Mouse (Mus musculus) left cerebral cortex, adult 11 months (tissue): ENCODE results near the gene Syk.

Experiments
- DNase-seq: peaks from one replicate; pipeline ENCODE4 v3.0.0; 2022; ENCODE audit warnings: low spot score

Syk gene

DNA sequence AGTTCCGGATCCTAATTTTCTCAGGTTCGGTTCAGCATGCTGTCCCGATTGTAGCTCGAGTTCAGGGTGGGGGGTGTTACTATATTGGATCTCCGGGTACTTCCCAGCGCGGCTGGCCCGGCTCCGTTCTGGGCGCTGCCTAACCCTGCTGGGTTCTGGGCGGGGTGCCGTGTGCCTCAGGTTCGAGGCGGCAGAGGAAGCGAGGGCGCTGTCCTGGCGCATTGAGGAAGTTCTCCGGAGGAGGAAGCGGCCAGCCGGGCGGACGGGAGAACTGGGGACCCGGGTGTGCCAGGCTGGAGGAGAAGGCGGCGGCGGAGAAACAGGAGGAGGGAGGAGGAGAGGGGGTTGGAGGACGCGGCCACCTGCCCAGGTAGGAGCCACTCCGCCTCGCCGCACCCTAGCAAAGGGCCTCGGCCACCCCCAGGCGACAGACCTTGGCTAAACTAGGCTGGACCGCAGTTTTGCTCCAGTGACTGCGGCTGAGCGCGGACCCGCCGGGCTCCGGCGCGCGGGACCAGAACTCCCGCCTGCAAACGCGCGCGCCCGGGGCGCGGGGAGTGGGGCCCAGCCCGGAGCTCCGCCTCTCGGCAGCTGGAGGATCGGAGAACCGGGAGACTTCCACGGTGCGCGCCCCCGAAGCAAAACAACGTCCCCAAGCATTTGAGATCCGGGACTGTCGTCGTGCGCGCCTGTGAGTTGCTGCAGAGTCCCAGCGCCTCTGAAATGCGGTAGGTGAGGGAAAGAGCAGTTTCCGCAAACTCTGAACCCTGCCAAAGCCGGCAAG is at the start of gene Syk:
Gene Syk, plus strand, starts transcription at position 296 of the 784 bp plus-strand sequence.
- no peak for DNase-seq

DNA sequence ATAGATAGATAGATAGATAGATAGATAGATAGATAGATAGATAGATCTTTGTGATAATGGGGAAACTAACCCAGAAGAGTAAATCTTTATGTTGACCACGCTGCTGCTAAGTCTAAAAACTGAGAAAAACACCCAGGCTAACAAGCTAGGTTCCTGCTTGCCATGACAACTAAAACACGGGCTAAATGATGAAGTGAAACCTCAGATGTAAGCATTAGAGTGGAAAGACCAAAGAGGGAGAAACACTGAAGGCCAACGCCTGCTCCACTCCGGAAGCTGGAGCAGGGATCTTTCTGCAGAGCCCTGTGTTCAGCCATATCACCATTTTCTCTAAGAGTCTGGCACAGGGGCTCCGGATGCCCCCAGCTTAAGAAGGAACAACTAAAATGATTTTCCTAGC is 49.3 kb upstream of the Syk start:
- DNase-seq, result no peak

DNA sequence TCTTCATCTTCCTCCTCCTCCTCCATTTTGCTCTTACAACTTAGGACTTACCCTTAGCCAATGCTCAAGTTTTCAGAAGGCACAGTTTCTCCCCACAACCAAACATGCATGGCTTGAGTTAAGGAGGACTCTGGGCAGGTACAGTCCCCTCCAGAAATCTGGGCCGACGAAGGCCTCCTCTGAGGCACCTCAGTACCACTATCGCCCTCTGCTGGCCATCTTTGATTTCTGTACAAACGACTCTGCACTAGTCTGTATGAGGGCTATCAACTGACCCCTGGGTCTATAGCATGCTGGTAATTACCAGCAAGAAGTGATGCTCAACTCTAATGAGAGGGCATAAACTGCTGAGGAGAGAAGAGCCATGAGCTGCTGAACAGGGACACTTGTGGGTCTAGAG is 47.4 kb upstream of the Syk start:
- DNase-seq, result no peak

DNA sequence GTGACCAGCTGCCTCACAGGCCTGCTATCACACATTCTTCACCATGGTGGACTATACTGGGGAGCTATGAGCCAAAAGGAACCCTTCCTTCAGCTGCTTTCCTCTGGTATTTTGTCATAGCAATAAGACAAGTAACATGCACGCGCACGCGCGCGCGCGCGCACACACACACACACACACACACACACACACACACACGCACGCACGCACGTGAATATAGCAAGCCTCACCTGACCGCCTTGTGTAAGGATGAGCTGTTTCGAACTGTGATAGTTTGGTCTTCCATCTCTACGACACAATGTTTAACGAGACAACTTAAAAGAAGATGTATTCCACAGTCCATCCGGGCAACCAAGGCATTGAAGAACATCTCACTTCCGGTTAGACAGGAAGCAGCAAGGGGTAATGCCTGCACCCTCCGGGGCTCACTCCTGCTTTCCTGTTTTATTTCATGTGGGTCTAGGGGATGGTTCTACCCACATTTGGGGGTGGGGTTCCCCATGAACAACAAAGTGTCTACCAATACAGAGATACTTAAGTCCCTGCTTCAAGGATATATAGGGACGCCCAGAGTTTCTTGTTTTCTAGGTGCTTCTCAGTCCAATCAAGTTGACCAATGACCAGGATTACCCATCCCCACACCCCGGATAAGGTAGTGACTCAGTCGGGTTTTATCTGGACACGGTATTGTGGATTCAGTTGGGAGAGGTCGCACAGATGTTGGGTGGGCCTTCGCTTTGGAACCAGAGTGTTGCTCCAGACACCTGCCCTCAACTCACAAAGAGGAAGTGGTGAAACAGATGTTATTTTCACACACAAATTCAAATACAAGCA is 45.0 kb upstream of the Syk start:
- no peak for DNase-seq

DNA sequence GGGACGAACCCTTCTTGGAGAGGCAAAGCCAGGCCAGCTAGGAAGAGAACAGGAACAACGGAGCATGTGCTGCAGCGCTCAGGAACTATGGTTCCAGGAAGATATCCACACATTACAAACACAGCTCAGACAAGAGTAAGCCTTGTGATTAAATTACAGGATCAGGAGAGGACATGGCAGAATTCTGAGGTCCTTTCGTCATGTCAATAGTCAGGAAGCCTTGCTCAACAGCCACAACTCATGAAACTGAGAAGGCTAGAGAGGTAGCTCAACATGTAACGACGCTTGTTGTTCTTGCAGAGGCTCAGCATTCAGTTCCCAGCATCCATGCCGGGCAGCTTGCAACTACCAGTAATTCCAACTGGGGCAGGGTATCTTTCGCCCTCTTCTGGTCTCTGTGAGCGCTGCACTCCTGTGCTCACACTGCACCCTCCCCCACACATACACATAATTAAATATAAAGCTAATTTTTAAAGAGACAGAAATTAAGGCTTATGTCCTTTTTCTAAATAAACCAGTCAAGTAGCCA is 44.3 kb upstream of the Syk start:
- DNase-seq, result no peak

DNA sequence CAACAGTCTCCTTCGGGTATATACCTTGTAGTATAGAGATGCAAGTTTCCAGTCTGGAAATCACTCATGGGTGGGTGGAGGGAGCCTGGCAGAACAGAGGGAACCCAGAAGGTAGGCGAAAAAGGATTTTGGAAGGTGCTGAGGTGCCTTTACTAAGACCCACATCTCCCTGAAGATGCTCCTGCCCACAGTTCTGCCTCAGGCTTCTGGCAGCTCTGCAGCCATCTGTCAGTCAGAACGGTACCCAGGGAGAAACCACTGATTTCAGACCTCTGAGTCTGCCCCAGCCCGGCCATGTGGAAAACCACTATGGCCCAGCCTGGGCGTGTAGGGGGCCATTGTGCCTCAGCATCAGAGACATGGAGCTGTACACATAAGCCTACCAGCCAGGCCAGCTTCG is 43.5 kb upstream of the Syk start:
- no peak for DNase-seq

DNA sequence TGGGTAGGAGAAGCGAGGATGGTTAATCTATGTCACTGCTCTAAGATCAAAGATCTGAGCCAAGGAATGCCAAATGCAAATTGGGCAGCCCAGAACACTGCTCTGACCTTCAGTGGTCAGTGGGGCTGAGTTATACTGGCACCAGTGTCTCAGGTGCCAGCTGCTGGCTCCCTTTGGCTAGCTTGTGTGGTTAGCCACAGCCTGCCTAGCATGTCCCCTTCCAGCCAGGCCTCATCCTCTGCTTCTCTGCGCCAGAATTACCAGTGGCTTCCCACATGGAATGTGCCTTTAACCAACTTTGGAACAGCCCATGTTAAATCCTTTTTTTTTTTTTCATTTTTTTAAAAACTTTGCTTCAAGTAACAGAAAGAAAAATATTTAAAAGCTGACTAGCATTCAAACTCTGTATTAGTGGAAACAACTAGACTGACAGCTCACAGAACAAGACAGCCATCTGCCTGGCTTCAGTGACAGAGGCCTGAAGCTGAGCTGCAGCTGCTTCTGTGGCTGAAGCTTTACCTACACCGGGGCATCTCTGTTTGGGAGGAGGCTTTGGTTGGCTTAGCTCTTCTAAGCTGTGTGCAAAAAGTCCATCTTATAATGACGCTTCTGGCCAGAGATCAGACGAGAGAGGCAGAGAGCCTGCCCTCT is 41.5 kb upstream of the Syk start:
- no peak for DNase-seq

DNA sequence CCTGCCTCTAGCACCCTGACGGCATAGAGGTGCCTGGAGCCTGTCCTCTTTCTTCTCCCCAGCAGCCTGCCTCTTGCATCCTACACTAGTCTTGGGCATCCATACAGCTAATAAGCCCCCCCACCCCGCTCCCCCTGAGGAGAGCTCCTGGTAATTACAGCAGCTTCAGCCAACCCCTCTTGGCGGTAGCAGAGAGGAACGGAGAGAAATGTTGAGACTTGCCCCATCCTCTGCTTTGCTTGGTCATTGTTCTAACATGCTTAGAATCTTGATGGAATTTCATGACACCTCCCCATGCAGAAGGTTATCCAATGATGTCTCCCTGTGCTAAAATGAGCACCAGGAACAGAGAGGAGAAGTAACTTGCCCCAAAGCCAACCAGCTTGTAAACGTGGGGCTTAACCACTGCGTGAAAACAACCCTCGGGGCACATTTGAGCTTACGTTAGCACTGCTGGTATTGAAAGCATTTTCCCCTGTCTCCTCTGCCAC is 40.9 kb upstream of the Syk start:
- no peak for DNase-seq

DNA sequence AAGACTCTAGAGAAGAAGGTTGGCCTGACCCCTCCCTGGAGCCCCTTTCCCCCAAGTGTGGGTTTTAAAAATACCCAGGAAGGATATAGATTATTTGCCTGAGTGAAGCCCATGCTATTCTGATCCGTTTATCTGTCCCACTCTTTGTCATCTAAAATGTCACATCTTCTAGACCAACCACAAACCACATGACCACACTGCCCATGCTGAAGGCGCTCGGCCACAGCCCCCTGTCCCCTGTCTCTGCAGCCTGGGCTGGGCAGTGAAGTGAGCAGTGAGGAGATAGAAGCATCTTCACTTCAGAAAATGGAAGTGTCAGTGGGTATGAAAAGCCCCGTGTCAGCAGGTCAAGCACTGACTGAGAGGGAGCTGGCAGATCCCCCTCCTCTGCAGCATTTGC is 40.3 kb upstream of the Syk start:
- no peak for DNase-seq

DNA sequence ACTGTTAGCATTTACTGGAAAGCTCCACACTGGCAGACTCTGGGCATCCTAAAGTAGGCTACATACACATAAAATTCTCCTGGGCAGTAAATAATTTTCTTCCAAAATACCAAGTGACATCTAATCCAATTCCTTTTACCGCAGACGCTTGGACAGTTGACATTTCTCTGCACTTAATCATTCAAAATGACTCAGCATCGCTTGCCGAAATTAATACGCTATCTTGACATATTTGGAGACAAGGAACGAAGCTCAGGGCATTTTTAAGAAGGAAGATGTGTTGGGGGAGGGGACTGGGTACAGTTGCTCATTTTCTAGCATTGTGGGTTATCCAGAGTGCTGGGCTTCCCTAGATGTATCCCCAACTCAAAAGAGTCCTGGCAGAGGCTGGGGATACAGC is 36.7 kb upstream of the Syk start:
- no peak for DNase-seq

DNA sequence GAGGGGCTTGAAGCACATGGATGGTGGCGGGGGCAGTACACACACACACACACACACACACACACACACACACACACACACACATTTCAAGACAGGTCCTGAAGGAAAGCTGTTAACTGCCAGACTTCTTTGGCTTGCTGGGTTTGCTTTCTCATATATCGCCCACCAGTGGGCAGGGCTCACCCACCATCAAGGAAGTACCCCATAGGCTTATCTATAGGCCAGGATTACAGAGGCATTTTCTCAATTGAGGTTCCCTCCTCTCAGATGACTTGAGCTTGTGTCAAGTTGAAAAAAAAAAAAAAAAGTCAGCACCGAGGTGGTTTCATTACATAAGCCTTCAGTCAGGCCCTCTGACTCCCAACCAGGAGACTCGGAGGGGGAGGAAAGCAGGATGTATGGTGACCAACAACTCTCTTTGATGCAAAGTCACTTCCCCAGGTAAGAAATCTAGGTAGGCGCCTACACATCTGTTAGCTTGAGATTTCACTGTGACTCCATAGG is 32.2 kb upstream of the Syk start:
- no peak for DNase-seq

DNA sequence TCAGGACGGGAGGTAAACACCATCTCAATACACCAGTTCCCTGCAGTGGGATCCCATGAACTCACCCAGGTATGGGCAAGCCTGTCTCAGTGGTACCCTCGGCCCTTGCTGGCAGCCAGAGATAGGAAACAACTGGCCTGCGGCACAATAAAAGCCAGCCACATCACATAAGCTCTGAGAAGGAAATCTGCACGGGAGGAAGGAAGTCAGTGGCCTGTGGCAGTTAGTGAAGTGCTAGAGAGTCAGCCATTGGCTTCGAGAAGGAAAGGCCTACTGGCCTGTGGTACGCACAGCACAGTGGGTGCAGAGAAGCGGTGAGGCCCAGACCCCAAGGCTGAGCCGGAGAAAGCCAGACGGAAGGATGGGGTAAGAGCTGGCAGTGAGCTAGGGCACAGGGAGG is 31.7 kb upstream of the Syk start:
- DNase-seq, result no peak

DNA sequence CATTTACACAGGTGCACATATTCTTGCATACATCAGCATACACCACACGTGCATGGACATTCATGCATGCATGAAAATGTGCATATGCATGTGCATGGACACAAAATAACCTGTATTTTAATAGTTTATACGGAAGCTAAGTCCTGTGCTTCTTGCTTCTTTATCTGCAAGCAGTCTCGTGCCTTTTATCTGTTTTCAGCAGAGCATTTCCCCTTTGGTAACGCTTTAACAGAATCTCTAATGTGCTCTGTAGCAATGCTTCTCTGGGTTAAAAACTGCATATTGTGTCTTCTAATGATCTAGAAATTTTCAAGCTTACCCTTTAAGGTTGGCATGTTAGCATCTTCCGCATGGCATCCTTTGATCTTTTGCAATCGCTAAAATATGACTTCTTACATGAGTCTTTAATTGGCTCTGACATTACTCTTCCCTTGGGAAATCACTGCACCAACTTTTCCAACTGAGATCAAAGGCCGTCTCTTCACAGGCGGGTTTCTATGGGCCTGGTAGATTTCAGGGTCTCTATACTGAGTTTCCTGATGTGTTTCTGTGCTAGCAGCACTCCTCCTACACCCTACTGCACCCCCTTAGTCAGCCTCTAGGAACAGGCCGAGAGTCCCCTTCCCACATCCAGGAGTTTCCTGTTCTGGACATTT is 30.0 kb upstream of the Syk start:
- no peak for DNase-seq

DNA sequence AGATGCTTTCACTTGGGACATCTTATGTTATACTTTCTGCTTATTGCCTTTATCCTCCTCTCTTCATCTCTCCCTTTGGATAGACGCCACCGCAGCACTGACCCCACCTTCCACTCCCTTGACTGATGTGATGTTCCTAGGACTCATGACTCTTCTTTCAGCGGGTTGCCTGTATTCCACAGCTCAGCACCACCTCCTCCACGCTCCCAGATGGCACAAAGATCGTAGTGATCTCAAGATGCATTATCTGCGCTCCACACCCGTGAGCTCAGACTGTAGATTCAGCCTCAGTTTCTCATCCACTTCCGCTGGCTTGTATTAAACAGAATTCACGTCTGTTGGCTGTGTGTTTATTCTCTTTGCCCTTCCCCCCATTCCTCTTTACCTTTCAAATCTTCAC is 28.3 kb upstream of the Syk start:
- DNase-seq, result no peak

DNA sequence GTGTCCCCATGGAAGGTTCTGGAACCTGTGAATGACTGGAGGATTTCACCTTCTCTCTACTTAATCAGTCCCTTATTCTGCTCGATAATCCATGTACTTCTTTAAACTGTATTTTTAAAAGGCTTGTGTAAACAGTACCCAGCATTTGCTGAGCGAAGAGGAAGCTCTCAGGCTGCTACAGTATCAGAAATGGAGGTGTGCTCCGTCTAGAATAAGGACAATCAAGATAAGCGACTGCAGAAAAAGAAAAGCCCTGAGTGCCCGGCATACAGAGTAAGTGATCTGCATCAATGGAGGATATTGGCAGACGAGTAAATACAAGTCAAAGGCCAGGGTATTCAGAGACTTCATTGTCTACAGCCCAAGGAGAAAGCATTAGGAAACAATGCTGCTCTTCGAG is 25.6 kb upstream of the Syk start:
- DNase-seq, result no peak

DNA sequence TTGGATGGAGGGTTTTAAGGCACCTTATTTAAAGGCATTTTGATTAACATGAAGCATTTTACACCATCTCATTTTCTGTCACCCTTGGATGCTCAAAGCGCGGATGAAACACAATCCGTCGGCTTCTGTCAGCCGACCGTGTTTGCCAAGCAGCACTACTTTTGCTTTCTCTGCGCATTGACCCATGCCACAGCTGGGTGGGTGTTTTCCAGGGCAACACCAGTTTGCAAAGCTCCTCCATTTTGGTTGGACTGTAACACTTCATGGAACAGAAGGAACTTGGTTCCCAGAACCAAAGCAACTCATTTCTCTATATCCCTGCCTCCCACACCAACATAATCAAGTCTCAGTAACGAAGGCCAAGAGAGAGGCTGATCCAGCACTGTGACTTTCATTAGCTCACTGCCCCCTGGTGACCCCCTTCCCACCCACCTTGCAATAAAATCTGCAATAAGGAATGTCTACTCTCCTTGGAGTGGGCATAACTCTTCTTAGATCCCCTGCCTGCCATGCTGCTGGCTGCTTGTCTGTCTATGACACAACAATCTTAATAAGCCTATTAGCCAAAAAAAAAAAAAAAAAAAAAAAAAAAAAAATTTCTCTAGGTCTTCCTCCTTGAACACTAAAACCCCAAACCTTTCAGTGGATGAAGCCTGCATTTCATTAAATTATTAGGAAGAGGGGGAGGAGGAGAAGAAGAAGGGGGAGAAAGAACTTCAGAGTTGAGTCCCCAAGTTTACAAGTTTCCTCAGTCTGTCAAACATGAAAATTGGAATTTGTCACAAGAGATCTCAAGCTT is 21.4 kb upstream of the Syk start:
- no peak for DNase-seq

DNA sequence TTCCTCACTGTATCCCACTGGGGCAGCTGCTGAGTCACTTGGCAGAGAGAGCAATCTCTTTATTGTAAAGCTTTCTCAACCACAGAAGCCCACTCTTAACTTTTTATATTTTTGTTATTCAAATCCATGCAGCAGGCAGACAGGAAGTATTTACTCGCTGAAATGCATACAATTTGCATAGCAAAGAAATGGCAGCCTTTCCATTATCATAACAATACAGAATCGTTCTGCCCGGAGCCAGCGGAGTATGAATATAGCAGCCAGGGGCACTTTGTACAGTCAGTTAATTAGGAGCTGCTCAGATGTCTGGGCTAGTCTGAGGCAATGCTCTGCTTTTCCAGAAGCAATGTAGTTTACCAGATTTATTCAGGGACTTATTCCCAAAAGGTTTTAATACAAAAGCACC is 20.8 kb upstream of the Syk start:
- no peak for DNase-seq

DNA sequence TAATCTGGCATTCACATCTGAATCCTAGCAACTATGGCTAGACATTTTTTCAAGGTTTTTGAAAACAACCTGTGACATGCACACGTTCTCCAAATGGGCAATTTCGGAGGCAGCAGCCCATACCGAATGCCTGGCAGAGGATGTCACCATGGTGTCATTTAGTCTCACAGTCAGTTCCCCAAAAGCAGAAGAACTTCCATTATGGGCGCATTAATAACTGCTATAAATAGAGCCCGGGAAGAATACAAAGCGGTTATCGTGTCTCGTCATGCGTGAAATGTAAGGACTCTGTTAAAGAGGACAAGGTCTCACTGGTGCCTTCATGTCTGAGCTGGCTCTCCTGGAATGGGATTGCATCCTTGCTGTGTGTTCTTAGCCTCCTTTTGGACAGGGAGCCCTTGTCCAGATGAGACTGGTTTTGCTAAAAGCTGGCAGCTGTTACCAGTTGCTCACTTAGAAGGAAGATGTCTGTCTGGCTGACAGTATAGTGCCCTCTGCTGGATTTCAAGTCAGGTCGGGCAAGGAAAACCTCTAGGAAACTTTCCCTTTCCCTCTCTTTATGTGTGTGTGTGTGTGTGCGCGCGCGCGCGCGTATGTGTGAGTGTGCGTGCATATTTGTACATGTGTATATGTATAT is 17.8 kb upstream of the Syk start:
- DNase-seq, result no peak

DNA sequence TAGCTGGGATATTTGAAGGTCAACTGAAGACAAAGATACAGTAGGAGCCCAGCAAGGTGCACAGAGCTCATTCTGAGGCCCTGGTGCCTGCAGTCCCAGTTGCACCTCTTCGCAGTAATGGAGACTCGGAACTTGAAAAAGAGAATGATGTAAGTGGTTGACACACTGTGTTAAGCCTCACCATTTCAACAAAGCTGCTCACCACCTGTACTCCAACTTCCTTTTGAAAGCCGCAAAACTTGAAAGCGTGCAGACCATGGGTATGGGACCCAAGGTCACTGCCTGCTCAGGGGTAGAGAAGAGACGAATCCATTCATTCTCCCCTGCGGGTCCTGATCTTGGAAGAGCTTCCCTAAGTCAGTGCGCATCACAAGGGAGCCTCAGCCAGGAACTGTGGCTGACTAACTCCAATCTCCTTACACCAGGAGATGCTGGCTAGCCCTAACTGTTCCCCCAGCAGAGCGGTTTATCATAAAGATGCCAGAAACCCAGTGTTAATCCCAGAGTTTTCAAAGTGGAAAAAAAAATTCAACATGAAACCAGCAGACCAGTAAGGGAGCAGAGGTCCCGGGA is 16.7 kb upstream of the Syk start:
- no peak for DNase-seq

DNA sequence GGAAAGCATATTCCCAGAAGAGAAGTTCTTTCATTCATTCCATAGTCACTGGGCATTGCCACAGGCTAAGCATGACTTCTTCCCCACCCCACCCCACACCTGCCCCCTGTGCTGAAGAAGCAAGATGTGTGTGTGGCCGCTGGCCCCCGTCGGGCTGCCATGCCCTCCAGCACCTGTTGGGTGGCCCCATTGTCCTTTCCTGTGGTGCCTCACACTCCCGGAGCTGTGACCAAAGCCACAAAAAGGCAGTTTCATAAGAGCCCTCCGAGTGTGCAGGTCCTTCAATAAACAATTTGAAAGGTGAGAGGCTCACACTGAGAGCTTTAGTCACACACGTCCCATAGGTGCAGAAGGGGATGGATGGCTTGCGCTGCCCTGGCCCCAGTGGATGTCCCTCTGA is 16.2 kb upstream of the Syk start:
- DNase-seq, result no peak
